Mouse (Mus musculus) heart, embryonic 15.5 days (tissue): ENCODE measurements around the gene Tbl2. TPM values are rescaled to one million over a fixed set of nuclear protein-coding genes. Genes with fewer than 3 reads are reported as not detected.

Source experiments
- ATAC-seq: fragments of 200-750 bp; cut with Nextera tagmentation; replicated peaks from 2 replicates; pipeline ENCODE4 v1.8.0; 2017; ENCODE audit warnings: low read depth, moderate TSS enrichment; ENCODE audit not compliant: insufficient number of reproducible peaks, insufficient read depth, low FRiP score
- H3K27ac ChIP-seq: fragments of 300-500 bp; sonication (generic); 2 replicates; pipeline ENCODE4 v1.5.1; 2015; ENCODE audit warnings: mild to moderate bottlenecking, inconsistent platforms
- H3K27me3 ChIP-seq: fragments of 300-500 bp; sonication (generic); 2 replicates; pipeline ENCODE4 v1.6.1; 2015; ENCODE audit warnings: inconsistent platforms
- H3K36me3 ChIP-seq: fragments of 300-500 bp; sonication (generic); 2 replicates; pipeline ENCODE4 v1.6.1; 2015; ENCODE audit warnings: mild to moderate bottlenecking, inconsistent platforms
- H3K4me1 ChIP-seq: fragments of 300-500 bp; sonication (generic); replicated peaks from 2 replicates; pipeline ENCODE4 v1.6.1; 2015; ENCODE audit warnings: inconsistent platforms
- H3K4me2 ChIP-seq: fragments of 300-500 bp; sonication (generic); 2 replicates; pipeline ENCODE4 v1.6.1; 2015; ENCODE audit warnings: inconsistent platforms, mild to moderate bottlenecking, moderate library complexity
- H3K4me3 ChIP-seq: fragments of 300-500 bp; sonication (generic); 2 replicates; pipeline ENCODE4 v1.5.1; 2015; ENCODE audit warnings: mild to moderate bottlenecking, inconsistent platforms
- H3K9ac ChIP-seq: fragments of 300-500 bp; sonication (generic); 2 replicates; pipeline ENCODE4 v1.6.1; 2015; ENCODE audit warnings: mild to moderate bottlenecking, inconsistent platforms
- H3K9me3 ChIP-seq: fragments of 300-500 bp; sonication (generic); replicated peaks from 2 replicates; pipeline ENCODE4 v1.6.1; 2016; ENCODE audit warnings: inconsistent platforms
- WGBS: fragments of 180-500 bp; shearing (Covaris S2); methylation state at CpG from one replicate; pipeline ENCODE4 v1.1.7; 2015; ENCODE audit warnings: mixed read lengths; 5-methylcytosine and 5-hydroxymethylcytosine counted together
- polyA plus RNA-seq: library from polyadenylated mRNA; unstranded; fragments of >200 nt; fragmentation: Nextera tagmentation; extraction: Ambion mirVana; gene quantifications from 2 replicates; pipeline ENCODE4 v1.2.1, GENCODE M21; 2015

Tbl2 gene
- polyA plus RNA-seq, 1 experiment from 2014 or later = 17.2 TPM

DNA sequence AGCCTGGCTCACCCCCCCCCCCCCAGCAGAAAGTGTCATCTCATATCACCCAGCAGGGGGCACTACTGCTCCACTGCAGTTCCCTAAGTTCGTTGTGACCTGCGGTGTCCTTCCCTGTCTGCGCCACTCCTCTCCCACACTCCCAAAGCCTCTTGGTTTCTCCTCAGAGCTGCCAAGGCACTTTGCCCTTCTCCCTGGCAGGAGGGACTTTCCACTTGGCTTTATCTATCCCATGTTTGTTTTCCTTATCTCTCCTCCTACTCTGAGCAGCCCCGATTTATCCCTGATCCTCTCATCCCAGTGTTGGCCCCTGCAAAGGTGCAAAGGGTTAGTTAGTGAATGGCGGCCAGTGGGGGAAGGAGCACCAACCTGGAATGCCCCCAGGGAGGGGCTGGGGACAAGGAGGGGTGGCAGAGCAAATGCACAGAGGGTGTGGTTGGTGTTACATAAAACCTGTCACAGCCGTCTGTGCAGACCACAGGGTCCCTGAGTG, 30.8 kb upstream of the Tbl2 start:
- H3K4me2 ChIP-seq = no peak overlapping the region
- no peaks in the 10 kb centered on the region for H3K9me3 ChIP-seq
- 9% methylated on average over 6 of the region's 6 CpGs for WGBS
- H3K4me3 ChIP-seq = no peak overlapping the region
- H3K27ac ChIP-seq = no peak overlapping the region
- H3K9ac ChIP-seq = no peak overlapping the region
- no peaks in the 10 kb centered on the region for H3K36me3 ChIP-seq
- ATAC-seq = peak; percentile 59; the same call in 1 of the 2 replicates
- H3K4me1 ChIP-seq = peaks cover 7% of the 10 kb centered on the region; the same call in 1 of the 2 replicates
- H3K27me3 ChIP-seq = peaks cover 20% of the 10 kb centered on the region

- Histone ChIP-seq H3K27ac (no peak overlapping the region), H3K4me1 (peaks cover 7% of the 10 kb centered on the region; the same call in 1 of the 2 replicates), H3K4me2 (no peak overlapping the region), H3K27me3 (peaks cover 23% of the 10 kb centered on the region), H3K9ac (no peak overlapping the region), H3K36me3 (no peaks in the 10 kb centered on the region), H3K4me3 (no peak overlapping the region), H3K9me3 (no peaks in the 10 kb centered on the region)
- ATAC-seq = no peak
- WGBS = 58% methylated on average over 4 of the region's 4 CpGs
These were observed 28.7 kb upstream of the Tbl2 start for GRCm38 (mm10) chr5:135120753-135121152.

DNA sequence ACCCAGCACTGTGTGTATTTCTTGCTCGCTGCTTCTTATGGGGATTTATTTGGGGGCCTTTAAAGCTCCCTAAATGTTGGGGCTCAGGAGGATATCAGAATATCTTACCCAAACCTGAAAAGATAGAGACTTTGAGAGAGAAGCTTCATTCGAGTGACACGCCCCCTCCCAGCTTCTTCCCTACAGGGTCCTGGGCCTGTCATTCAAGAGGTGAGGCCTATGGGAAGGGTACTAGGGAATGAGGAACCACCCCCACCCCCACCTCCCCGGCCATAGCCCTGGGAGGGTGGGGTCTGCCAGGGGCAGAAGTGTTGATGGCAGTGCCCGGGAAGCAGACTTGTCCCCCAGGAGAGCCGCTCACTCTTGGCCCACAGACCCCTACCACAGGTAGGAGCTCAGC, 23.3 kb upstream of the Tbl2 start:
- no peaks in the 10 kb centered on the region for H3K4me1 ChIP-seq
- no peak for ATAC-seq
- no peak overlapping the region for H3K4me2 ChIP-seq
- no peaks in the 10 kb centered on the region for H3K9me3 ChIP-seq
- no peak overlapping the region for H3K27ac ChIP-seq
- H3K9ac ChIP-seq = no peak overlapping the region
- no peaks in the 10 kb centered on the region for H3K36me3 ChIP-seq
- peaks cover 28% of the 10 kb centered on the region for H3K27me3 ChIP-seq
- WGBS = 54% methylated on average over 6 of the region's 6 CpGs
- no peak overlapping the region for H3K4me3 ChIP-seq

DNA sequence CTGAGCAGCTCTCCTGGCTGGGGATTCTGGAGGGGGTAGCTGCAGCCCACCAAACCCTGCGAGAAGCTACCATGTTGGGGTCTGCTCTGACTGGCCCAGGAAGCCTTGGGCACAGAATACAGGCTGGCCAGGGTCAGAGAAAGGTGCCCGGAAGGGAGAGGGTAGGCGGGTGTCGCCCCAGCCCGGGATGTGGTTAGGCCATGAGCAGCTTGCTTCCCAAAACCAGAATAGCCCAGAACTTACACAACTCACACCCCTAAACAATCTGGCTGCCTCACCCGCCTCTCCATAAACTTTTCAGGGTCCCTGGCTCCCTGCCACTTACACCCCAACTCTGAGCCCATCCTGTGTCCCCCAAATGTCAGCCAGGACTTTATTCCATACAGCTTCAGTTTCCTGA, 21.8 kb upstream of the Tbl2 start:
- no peak overlapping the region for H3K9ac ChIP-seq
- 68% methylated on average over 6 of the region's 6 CpGs for WGBS
- H3K36me3 ChIP-seq = no peaks in the 10 kb centered on the region
- H3K27me3 ChIP-seq = peaks cover 28% of the 10 kb centered on the region
- H3K4me1 ChIP-seq = no peaks in the 10 kb centered on the region
- no peaks in the 10 kb centered on the region for H3K9me3 ChIP-seq
- H3K4me2 ChIP-seq = no peak overlapping the region
- 0 out of 2 replicates have a peak, but pooled peaks have one; percentile 31 for ATAC-seq
- no peak overlapping the region for H3K27ac ChIP-seq
- H3K4me3 ChIP-seq = no peak overlapping the region

DNA sequence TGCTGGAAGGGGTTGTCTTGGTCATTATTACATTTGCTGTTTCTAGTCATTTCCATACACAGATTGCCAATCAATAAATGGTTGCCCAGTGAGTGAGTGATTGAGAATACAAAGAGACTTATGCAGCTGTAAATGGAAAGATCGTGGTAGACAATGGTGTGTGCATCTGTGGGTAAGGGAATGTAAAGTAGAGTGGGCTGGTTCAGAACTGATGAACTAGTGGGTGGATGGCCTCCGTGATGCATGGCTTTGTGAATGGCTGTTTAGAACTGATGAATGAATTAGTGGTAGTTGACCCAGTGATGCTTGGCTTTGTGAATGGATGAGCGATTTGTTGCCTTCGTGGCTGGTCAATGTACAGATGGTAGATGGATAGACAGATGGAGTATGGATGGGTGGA, 19.7 kb upstream of the Tbl2 start:
- Histone ChIP-seq H3K4me3 (no peak overlapping the region), H3K27ac (no peak overlapping the region), H3K27me3 (peaks cover 48% of the 10 kb centered on the region), H3K4me1 (peaks cover 12% of the 10 kb centered on the region), H3K4me2 (no peak overlapping the region), H3K9ac (no peak overlapping the region), H3K9me3 (no peaks in the 10 kb centered on the region), H3K36me3 (no peaks in the 10 kb centered on the region)
- ATAC-seq = no peak
- 81% methylated on average over 4 of the region's 4 CpGs for whole genome bisulfite sequencing

GRCm38 (mm10) chr5:135133736-135134405, 15.6 kb upstream of the Tbl2 start:
- peak; percentile 57 for ATAC-seq
- WGBS = 5% methylated on average over 26 of the region's 26 CpGs

DNA sequence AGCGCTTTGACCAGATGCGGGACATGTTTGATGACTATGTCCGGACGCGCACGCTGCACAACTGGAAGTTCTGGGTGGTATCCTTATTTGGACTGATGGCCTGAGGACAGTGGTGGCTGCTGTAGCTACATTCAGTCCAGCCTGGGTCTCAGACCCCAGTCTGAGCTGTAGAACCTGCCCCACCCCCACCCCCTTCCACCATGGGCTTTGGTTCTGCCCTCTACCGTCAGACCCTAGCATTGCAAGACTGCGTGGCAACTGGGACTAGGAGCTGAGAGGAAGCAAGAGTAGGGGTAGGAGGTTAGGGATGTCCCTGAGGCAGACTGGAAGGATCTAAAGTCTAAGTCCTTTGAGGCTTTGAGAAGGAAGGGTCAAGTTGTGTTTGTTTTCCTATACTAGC, 14.9 kb upstream of the Tbl2 start:
- Histone ChIP-seq H3K4me2 (peak overlapping the region; percentile 53), H3K27me3 (peaks cover 53% of the 10 kb centered on the region), H3K9ac (no peak overlapping the region), H3K9me3 (no peaks in the 10 kb centered on the region), H3K4me3 (peak overlapping the region; percentile 28), H3K36me3 (no peaks in the 10 kb centered on the region), H3K27ac (no peak overlapping the region), H3K4me1 (peaks cover 12% of the 10 kb centered on the region)
- ATAC-seq = no peak
- WGBS = 2% methylated on average over 8 of the region's 8 CpGs

More at GRCm38 (mm10) chr5:135133736-135134405, 15.6 kb upstream of the Tbl2 start:
- Histone ChIP-seq H3K4me3 (peak overlapping the region; percentile 28), H3K9me3 (no peaks in the 10 kb centered on the region), H3K9ac (no peak overlapping the region), H3K36me3 (no peaks in the 10 kb centered on the region), H3K27ac (no peak overlapping the region), H3K4me2 (peak overlapping the region; percentile 53), H3K4me1 (peaks cover 12% of the 10 kb centered on the region), H3K27me3 (peaks cover 57% of the 10 kb centered on the region)

- H3K9ac ChIP-seq = no peak overlapping the region
- H3K27ac ChIP-seq = no peak overlapping the region
- ATAC-seq = no peak
- WGBS = 69% methylated on average over 2 of the region's 2 CpGs
- H3K4me2 ChIP-seq = no peak overlapping the region
- no peaks in the 10 kb centered on the region for H3K4me1 ChIP-seq
- H3K9me3 ChIP-seq = no peaks in the 10 kb centered on the region
- H3K27me3 ChIP-seq = peaks cover 12% of the 10 kb centered on the region
- H3K36me3 ChIP-seq = no peaks in the 10 kb centered on the region
- no peak overlapping the region for H3K4me3 ChIP-seq
These were observed 9.6 kb upstream of the Tbl2 start for GRCm38 (mm10) chr5:135139881-135140280.

DNA sequence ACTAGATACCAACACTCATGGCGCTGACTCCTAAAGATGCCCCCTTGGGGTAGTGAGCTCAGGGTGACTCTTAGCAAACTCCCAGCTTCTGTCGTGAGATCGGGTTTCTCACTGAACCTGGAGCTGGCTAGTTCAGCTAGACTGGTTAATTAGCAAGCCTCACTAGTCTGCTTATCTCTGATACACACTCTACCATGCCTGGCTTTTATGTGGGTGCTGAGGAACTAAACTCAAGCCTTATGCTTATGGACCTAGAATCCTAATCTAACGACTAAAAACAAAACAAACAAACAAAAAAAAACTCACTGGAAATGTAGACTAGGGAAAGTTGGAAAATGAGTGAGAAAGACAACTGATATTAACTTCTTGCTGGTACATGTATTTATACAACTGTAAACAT, 5.0 kb upstream of the Tbl2 start:
- Histone ChIP-seq H3K27ac (no peak overlapping the region), H3K4me1 (peaks cover 10% of the 10 kb centered on the region), H3K9me3 (no peaks in the 10 kb centered on the region), H3K4me2 (no peak overlapping the region), H3K27me3 (no peaks in the 10 kb centered on the region), H3K36me3 (no peaks in the 10 kb centered on the region), H3K4me3 (no peak overlapping the region), H3K9ac (no peak overlapping the region)
- 55% methylated on average over 4 of the region's 4 CpGs for WGBS
- ATAC-seq = no peak

- Histone ChIP-seq H3K4me1 (peaks cover 15% of the 10 kb centered on the region), H3K27me3 (no peaks in the 10 kb centered on the region), H3K36me3 (no peaks in the 10 kb centered on the region), H3K4me3 (no peak overlapping the region), H3K9ac (no peak overlapping the region), H3K9me3 (no peaks in the 10 kb centered on the region), H3K4me2 (no peak overlapping the region), H3K27ac (no peak overlapping the region)
- 56% methylated on average over 3 of the region's 3 CpGs for whole genome bisulfite sequencing
- no peak for ATAC-seq
These were observed 3.9 kb upstream of the Tbl2 start for GRCm38 (mm10) chr5:135145532-135145931.

DNA sequence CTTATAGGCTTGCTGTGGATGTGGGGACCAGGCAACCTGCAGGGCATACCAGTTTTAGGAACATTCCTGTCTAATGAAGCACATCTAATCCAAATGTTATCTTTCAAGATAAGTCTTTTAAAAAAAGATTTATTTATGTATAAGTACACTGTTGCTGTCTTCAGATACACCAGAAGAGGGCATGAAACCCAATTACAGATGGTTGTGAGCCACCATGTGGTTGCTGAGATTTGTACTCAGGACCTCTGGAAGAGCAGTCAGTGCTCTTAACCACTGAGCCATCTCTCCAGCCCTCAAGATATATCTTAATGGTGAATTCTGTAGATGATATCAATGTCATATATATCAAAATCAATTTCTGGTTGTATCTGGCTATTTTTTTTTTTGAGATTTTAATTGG, 3.5 kb upstream of the Tbl2 start:
- Histone ChIP-seq H3K4me1 (peaks cover 19% of the 10 kb centered on the region), H3K4me2 (no peak overlapping the region)
- ATAC-seq = no peak

GRCm38 (mm10) chr5:135148715-135149052, 773 bp upstream of the Tbl2 start:
- H3K4me1 ChIP-seq = peaks cover 20% of the 10 kb centered on the region
- no peak for ATAC-seq

More for the DNA sequence above, 3.5 kb upstream of the Tbl2 start:
- Histone ChIP-seq H3K27ac (no peak overlapping the region), H3K9me3 (no peaks in the 10 kb centered on the region), H3K27me3 (no peaks in the 10 kb centered on the region), H3K9ac (no peak overlapping the region), H3K4me3 (no peak overlapping the region), H3K36me3 (no peaks in the 10 kb centered on the region)

More at GRCm38 (mm10) chr5:135148715-135149052, 773 bp upstream of the Tbl2 start:
- Histone ChIP-seq H3K27me3 (no peaks in the 10 kb centered on the region), H3K36me3 (peaks cover 7% of the 10 kb centered on the region; the same call in 1 of the 2 replicates), H3K9me3 (no peaks in the 10 kb centered on the region), H3K27ac (peak overlapping the region; percentile 96), H3K9ac (peak overlapping the region; percentile 46), H3K4me3 (peak overlapping the region; percentile 82), H3K4me2 (peak overlapping the region; percentile 67)
- under 1% methylated on average over 13 of the region's 13 CpGs for WGBS
